Mouse (Mus musculus) hindbrain, postnatal 0 days (tissue): Measurements from ENCODE around the gene Tenm2. TPM values are rescaled to one million over a fixed set of nuclear protein-coding genes. Genes with fewer than 3 reads are reported as not detected.

ENCODE experiments used
- ATAC-seq: fragments of 200-750 bp; cut with Nextera tagmentation; 2 replicates; pipeline ENCODE4 v1.8.0; 2017; ENCODE audit warnings: mild to moderate bottlenecking, moderate TSS enrichment, moderate library complexity
- DNase-seq: peaks from one replicate; pipeline ENCODE4 v3.0.0-alpha.2; 2015; ENCODE audit warnings: low spot score
- H3K27ac ChIP-seq: fragments of 300-500 bp; sonication (generic); 2 replicates; pipeline ENCODE4 v1.5.1; 2014; ENCODE audit warnings: mild to moderate bottlenecking
- H3K27me3 ChIP-seq: fragments of 300-500 bp; sonication (generic); 2 replicates; pipeline ENCODE4 v1.6.1; 2014; ENCODE audit warnings: low read length, mixed read lengths; ENCODE audit not compliant: insufficient read depth
- H3K36me3 ChIP-seq: fragments of 300-500 bp; sonication (generic); 2 replicates; pipeline ENCODE4 v1.6.1; 2014; ENCODE audit warnings: low read length, mixed read lengths; ENCODE audit not compliant: insufficient read depth
- H3K4me1 ChIP-seq: fragments of 300-500 bp; sonication (generic); 2 replicates; pipeline ENCODE4 v1.6.1; 2014; ENCODE audit warnings: antibody characterized with exemption, low read length, mixed read lengths; ENCODE audit not compliant: insufficient read depth
- H3K4me2 ChIP-seq: fragments of 300-500 bp; sonication (generic); 2 replicates; pipeline ENCODE4 v1.6.1; 2014; ENCODE audit warnings: low read depth, mild to moderate bottlenecking, low read length, moderate library complexity, mixed read lengths
- H3K4me3 ChIP-seq: fragments of 300-500 bp; sonication (generic); 2 replicates; pipeline ENCODE4 v1.5.1; 2014; ENCODE audit warnings: low read length
- H3K9ac ChIP-seq: fragments of 300-500 bp; sonication (generic); replicated peaks from 2 replicates; pipeline ENCODE4 v1.6.1; 2014; ENCODE audit warnings: mild to moderate bottlenecking, low read length, moderate library complexity, mixed read lengths
- H3K9me3 ChIP-seq: fragments of 300-500 bp; sonication (generic); 2 replicates; pipeline ENCODE4 v1.6.1; 2016; ENCODE audit warnings: low read length, mixed read lengths
- CTCF ChIP-seq: IDR thresholded peaks from 2 replicates; pipeline ENCODE4 v1.5.1; 2016; ENCODE audit warnings: antibody characterized with exemption, control low read depth, low read depth
- WGBS: fragments of 180-500 bp; shearing (Covaris S2); extraction: QIAGEN DNeasy Blood & Tissue Kit; methylation state at CpG from one replicate; pipeline ENCODE4 v1.1.7; 2014; 5-methylcytosine and 5-hydroxymethylcytosine counted together
- polyA plus RNA-seq: library from polyadenylated mRNA; unstranded; fragments of >200 nt; fragmentation: Nextera tagmentation; extraction: Ambion mirVana; gene quantifications from 2 replicates; pipeline ENCODE4 v1.2.1, GENCODE M21; 2015
- total RNA-seq: library from RNA; depleted of rRNA; stranded (reverse); fragments of >200 nt; gene quantifications from 2 replicates; pipeline ENCODE4 v1.2.3, GENCODE M21; 2014

Gene Tenm2
- total and polyA plus RNA-seq, 2 experiments from 2014 or later, result 30.1 to 78.0 TPM

GRCm38 (mm10) chr11:36334100-36334735 is 901.5 kb downstream of the Tenm2 start:
- H3K9ac ChIP-seq, result no peak overlapping the region
- H3K4me2 ChIP-seq, result peak overlapping the region; percentile 14
- peak; percentile 69; the same call in 1 of the 2 replicates for ATAC-seq
- H3K4me3 ChIP-seq, result no peak overlapping the region
- DNase-seq, result peak; percentile 23
- no peaks in the 10 kb centered on the region for H3K9me3 ChIP-seq
- H3K27me3 ChIP-seq, result no peaks in the 10 kb centered on the region
- peak overlapping the region; percentile 1; the same call in 1 of the 2 replicates for H3K27ac ChIP-seq
- no peak for TF ChIP-seq CTCF
- 9% methylated on average over 7 of the region's 7 CpGs for WGBS
- H3K36me3 ChIP-seq, result no peaks in the 10 kb centered on the region
- no peaks in the 10 kb centered on the region; the same call in none of the 2 replicates for H3K4me1 ChIP-seq

- H3K4me2 ChIP-seq, result 0 out of 2 replicates have a peak overlapping the region, but pooled peaks have one; percentile 18
- 0 out of 2 replicates have a peak, but pooled peaks have one; percentile 32 for ATAC-seq
Observed at GRCm38 (mm10) chr11:36332222-36332621, 903.5 kb downstream of the Tenm2 start.

GRCm38 (mm10) chr11:36331408-36332178 is 904.2 kb downstream of the Tenm2 start:
- H3K9ac ChIP-seq, result no peak overlapping the region

More at GRCm38 (mm10) chr11:36332222-36332621, 903.5 kb downstream of the Tenm2 start:
- peaks cover 3% of the 10 kb centered on the region for H3K4me1 ChIP-seq
- H3K4me3 ChIP-seq, result no peak overlapping the region
- no peak for TF ChIP-seq CTCF
- no peaks in the 10 kb centered on the region for H3K9me3 ChIP-seq
- WGBS, result 50% methylated on average over 12 of the region's 12 CpGs
- H3K9ac ChIP-seq, result no peak overlapping the region
- no peaks in the 10 kb centered on the region for H3K36me3 ChIP-seq
- no peaks in the 10 kb centered on the region for H3K27me3 ChIP-seq
- no peak for DNase-seq
- no peak overlapping the region for H3K27ac ChIP-seq

GRCm38 (mm10) chr11:36327243-36327642 is 908.5 kb downstream of the Tenm2 start:
- Histone ChIP-seq H3K4me2 (no peak overlapping the region), H3K4me1 (peaks cover 4% of the 10 kb centered on the region; the same call in 1 of the 2 replicates), H3K27me3 (no peaks in the 10 kb centered on the region), H3K4me3 (no peak overlapping the region), H3K27ac (no peak overlapping the region), H3K36me3 (no peaks in the 10 kb centered on the region), H3K9me3 (no peaks in the 10 kb centered on the region), H3K9ac (no peak overlapping the region)
- DNase-seq (peak; percentile 58), ATAC-seq (no peak)
- TF ChIP-seq CTCF, result no peak
- 53% methylated on average over 5 of the region's 5 CpGs for WGBS

More at GRCm38 (mm10) chr11:36331408-36332178, 904.2 kb downstream of the Tenm2 start:
- Histone ChIP-seq H3K36me3 (no peaks in the 10 kb centered on the region), H3K27me3 (no peaks in the 10 kb centered on the region), H3K27ac (no peak overlapping the region), H3K4me3 (no peak overlapping the region), H3K4me2 (0 out of 2 replicates have a peak overlapping the region, but pooled peaks have one; percentile 18), H3K4me1 (peaks cover 4% of the 10 kb centered on the region), H3K9me3 (no peaks in the 10 kb centered on the region)
- ATAC-seq, result no peak
- no peak for TF ChIP-seq CTCF
- DNase-seq, result no peak
- 62% methylated on average over 13 of the region's 13 CpGs for whole genome bisulfite sequencing

- ATAC-seq (no peak), DNase-seq (no peak)
- H3K4me2 ChIP-seq, result no peak overlapping the region
- WGBS, result 83% methylated on average over 4 of the region's 4 CpGs
- no peak overlapping the region for H3K4me3 ChIP-seq
- no peak for TF ChIP-seq CTCF
- H3K9me3 ChIP-seq, result no peaks in the 10 kb centered on the region
- H3K4me1 ChIP-seq, result no peaks in the 10 kb centered on the region
- H3K36me3 ChIP-seq, result no peaks in the 10 kb centered on the region
- H3K27me3 ChIP-seq, result no peaks in the 10 kb centered on the region
- no peak overlapping the region for H3K27ac ChIP-seq
- no peak overlapping the region for H3K9ac ChIP-seq
Observed at GRCm38 (mm10) chr11:36309317-36309716, 926.4 kb downstream of the Tenm2 start.

- Histone ChIP-seq H3K4me3 (no peak overlapping the region), H3K4me2 (no peak overlapping the region), H3K36me3 (no peaks in the 10 kb centered on the region), H3K9ac (no peak overlapping the region), H3K27ac (no peak overlapping the region), H3K9me3 (no peaks in the 10 kb centered on the region), H3K27me3 (no peaks in the 10 kb centered on the region), H3K4me1 (no peaks in the 10 kb centered on the region)
- no peak for TF ChIP-seq CTCF
- DNase-seq (no peak), ATAC-seq (no peak)
- 89% methylated on average over 6 of the region's 6 CpGs for WGBS
Observed at GRCm38 (mm10) chr11:36307276-36307675, 928.5 kb downstream of the Tenm2 start.
